Mouse (Mus musculus): Measurements from ENCODE around the gene Slc25a24.
A peak's percentile ranks its signal among the peaks of the same experiment; 100 is the strongest.

Slc25a24 gene

DNA sequence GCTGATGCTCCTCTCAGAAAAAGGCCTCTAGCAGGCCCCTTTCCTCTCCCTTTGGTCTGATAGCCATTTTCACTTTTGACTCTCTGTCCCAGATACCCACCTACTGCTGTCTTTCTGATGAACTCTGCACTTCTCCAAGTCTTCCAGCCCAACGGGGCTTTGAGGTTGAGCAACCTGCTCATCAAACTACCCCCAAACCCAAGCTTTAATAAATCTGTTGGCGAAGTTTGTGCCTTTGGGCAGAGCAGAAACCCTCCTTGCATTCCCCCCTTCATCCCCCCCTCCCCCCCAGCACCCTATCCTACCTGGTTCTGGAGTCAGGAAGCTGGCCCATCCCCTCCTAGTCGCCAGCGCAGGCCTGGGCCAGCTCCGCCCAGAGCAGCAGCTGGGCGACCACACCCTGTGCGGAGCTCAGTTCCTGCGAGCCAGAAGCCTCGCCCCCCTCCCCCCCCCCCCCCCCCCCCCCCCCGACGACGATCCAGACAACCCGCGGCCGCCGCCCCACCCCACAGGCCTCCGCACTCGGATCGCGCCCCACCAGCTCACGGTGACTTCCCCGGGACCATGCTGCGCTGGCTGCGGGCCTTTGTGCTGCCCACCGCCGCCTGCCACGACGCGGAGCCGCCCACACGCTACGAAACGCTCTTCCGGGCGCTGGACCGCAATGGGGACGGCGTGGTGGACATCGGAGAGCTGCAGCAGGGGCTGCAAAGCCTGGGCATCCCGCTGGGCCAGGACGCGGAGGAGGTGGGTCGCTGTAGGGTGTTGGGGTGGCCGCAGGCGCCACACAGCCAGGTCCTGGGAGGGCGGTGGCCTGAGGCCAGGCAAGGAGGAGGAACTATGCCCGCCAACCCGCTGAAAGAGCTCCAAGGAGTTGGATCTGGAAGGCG is at the start of gene Slc25a24:
TSS of gene Slc25a24 (plus strand) at position 509 of the 890 bp plus-strand sequence.
- peak; percentile 49 for DNase-seq (ENCODE audit: low spot score)

- no peak for DNase-seq (ENCODE audit: low spot score)
Observed at GRCm38 (mm10) chr3:109080169-109080568, 42.8 kb upstream of the Slc25a24 start, which contains the start of gene Slc25a54. Gene Slc25a54 (plus strand): TSS chr3:109080469.

- DNase-seq (ENCODE audit: low spot score) = no peak
Observed at GRCm38 (mm10) chr3:109084418-109084817, 38.5 kb upstream of the Slc25a24 start.

DNA sequence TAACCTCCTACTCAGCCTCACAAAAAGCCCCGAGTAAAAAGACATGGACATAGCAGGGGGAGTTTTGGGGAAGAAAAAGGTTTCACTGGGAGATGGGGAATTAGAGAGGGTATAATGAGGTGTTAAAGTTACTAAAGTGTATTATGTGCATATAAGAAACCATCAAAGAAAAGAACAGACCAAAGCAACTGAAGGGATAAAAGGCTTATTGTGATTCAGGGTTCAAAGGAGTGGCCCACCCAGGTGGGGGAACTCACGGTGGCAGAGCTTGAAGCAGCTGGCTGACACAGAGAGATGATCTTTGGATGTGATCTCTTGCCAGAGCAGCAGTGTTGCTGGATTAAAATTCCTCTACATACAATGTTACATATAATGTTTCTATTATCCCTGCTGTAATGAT is 34.5 kb upstream of the Slc25a24 start:
- DNase-seq (ENCODE audit: low spot score) = no peak

DNA sequence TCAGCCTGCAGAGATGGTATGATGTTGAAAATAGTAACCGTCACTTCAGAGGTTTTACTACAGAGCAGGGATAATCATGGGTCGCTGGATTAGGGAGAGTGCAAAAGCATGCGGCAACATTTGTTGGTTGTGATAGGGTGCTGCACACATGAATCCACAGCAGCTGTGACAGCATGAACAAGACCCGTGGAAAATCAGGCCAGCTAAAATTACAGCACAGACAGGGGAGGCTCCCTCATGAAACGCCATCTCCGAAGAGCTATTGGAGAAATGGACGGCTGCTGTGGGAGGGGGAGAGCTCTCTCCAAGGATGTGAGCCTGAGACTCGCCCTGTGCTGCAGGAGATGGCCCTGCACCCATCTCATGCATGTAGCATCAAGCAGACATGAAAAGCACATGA is 18.2 kb upstream of the Slc25a24 start:
- no peak for DNase-seq (ENCODE audit: low spot score)

DNA sequence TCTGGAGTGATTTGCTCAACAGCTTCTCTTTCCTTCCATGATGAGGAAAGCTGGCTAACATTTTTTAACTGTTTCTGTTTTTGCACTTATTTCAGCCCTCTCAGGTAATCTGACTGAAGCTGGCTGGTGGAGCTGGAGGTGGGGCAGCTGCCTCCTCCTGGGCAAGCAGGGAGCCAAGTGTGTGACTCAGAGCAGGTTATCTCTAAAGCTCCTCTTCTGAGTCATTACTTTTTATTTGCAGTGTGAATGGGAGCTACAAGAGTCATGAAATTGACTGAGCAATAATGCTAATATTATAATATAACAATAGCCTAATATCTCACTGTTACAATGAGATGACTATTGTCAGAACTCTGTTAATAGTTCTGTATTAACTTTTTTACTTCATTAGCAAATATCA is 5.8 kb upstream of the Slc25a24 start:
- no peak for DNase-seq (ENCODE audit: low spot score)

DNA sequence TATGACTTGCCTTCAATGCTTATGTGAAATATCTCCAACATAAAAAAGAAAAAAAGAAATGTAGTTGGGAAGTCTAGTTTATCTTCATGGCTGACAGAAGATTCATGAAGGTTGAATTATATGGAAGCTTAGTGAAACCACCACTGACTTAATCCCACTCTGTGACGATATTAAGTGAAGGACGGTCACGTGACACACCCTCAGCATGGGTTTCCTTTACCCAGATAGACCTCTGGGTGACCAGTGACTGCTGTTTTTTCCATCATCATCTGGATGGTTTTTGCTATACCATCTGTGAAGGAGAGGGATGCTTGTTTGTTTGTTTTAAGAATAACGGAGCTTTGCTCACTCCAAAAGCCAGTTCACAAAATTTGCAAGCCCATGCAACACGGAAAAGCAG is 3.4 kb upstream of the Slc25a24 start:
- DNase-seq (ENCODE audit: low spot score) = no peak

DNA sequence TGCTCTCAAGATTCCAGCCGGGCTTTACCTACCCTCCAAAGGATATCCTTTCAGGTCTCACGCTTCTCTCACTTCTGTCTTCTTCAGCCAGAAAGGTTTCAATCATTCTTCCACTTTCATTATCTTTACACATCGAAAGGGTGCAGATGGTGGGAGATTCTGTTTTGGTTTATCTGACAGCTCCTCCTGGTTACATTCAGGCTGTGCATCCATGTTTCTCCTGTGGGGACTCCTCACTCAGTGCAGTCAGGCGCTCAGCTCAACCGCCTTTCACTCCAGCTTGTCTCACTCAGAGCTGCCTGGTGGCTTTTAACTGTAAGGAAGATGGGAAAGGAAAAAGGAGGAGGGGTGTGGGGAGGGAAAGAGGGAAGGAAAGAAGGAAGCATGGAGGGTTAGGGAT is 3.0 kb upstream of the Slc25a24 start:
- DNase-seq (ENCODE audit: low spot score) = no peak

DNA sequence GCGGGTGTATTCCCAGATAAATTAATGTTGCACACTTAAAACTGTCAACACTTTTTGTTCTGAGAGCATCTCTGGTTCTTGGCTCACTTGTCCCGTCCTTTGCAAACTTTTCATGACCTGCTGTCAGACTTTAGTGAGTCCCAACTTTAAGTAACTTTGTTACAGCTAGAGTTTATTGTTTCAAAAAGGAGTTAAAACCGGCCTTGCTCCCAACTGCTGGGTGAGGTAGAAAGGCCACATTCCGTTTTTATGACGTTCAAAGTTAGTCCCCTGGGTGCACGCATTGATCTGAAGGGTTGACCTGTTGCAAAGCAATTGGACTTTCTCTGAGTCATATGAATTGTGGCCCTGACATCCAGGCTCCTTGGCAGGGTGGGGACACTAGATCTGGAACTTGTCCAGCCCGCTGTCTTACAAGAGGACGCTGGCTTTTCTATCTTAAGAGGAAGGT is 607 bp downstream of the Slc25a24 start:
- DNase-seq (ENCODE audit: low spot score) = peak; percentile 49

DNA sequence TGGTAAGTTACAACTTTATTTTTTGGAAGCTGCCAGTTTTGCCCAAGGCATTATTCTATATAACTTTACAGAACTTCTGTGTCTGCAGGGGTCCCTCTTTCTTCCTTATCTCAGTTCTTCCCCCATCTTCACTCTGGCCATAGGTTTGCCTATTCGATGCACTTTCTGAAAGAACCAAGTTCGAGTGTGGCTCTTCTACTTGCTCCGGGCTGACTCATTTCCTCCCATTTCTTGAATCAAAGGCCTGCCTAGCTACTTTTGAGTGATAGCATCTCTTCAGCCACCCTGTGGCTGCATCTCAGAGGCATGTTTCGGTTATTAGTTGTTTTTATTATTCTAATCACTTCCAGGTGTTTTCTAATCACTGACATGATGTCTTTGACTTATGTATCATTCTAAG is 1.1 kb downstream of the Slc25a24 start:
- peak; percentile 7 for DNase-seq (ENCODE audit: low spot score)

- no peak for DNase-seq (ENCODE audit: low spot score)
Observed at GRCm38 (mm10) chr3:109125531-109125930, 2.6 kb downstream of the Slc25a24 start.

DNA sequence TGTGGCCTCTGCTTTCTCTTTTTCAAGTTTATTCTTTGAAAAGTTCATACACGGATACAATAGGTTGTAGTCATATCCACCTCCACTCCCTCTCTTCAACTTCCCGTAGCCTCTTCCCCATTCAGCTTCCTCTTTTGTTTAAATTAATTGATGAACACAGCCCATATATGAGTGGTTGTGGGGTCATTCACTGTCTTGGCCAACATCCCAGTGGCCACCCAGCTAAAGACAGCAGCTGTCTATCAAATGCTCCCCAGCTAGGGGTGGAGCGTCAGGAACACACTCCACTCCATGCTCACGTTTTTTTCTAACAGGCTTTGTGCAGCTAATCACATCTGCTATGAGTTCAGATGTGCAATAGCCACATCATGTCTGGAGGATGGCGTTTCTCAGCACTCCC is 6.8 kb downstream of the Slc25a24 start:
- no peak for DNase-seq (ENCODE audit: low spot score)

- no peak for DNase-seq (ENCODE audit: low spot score)
Observed at GRCm38 (mm10) chr3:109132966-109133365, 10.0 kb downstream of the Slc25a24 start.

DNA sequence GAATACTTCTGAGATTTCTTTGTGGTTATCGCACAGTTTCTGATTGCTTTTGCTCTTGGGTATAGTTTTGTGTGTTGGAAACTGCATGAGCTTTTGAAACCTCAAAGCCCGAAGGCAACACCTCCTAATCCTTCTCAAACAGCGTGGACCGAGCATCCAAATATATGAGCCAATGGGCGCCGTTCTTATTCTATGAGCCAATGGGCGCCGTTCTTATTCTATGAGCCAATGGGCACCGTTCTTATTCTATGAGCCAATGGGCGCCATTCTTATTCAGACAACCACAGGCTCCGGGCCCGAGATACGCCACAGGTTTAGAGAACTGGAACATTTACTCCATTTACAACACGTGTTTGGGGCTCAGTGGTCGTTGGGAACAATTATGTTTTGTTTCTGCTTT is 11.1 kb downstream of the Slc25a24 start:
- no peak for DNase-seq (ENCODE audit: low spot score)

- DNase-seq (ENCODE audit: low spot score) = no peak
Observed at GRCm38 (mm10) chr3:109135352-109135751, 12.4 kb downstream of the Slc25a24 start.

DNA sequence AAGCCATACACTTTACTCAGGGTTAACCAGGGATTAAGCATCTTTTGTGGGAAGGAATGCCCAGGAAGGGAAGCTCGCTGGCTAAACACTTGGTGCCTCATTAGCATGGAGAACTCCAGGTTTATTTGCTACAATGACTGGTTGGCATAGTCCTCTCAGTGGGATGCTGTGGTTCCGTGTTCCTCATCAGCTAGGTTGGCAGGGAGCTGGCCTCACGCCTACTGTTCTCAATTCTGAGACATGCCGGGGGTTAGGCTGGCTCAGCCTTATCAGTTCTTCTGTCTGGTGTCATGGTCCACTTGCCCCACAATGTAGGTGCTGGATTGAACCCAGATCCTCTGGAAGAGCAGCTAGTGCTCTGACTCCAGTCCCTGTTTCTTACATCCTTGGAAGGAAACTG is 29.6 kb downstream of the Slc25a24 start:
- DNase-seq (ENCODE audit: low spot score) = no peak

DNA sequence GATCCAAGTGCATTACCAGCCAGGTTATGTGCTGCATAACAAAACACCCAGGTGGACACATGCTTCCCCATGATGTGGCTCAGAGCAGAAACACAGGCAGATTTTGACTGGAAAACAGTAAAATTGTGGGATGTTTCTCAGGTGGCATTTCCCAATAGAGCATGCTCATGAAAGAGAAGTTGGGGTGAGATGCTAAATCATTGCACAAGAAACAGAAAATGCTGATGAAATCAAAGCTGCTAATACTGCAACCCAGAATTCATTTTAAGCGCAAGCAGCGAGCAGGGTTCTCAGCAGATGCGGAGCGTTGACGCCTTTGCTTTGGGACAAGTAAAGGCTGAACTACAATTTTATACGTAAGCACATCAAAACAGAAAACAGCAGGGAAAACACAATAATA is 30.5 kb downstream of the Slc25a24 start:
- no peak for DNase-seq (ENCODE audit: low spot score)

- no peak for DNase-seq (ENCODE audit: low spot score)
Observed at GRCm38 (mm10) chr3:109155926-109156669, 33.1 kb downstream of the Slc25a24 start.

DNA sequence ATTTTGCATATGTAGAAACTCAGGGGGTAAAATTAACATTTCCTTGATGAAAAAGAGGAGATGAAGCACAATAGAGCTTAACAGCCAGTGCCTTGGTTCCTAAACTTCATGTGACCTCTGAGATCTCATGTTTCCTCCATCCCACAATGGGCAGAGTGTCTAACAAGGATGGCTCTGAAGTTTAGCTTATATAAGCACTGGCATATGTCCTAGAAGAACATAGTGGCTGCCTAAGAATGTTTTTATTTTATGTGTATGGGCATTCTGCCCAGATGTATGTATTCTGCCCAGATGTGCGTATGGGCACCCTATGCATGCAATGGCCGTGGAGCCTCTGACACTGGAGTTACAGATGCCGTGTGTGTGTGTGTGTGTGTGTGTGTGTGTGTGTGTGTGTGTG is 34.5 kb downstream of the Slc25a24 start:
- no peak for DNase-seq (ENCODE audit: low spot score)

DNA sequence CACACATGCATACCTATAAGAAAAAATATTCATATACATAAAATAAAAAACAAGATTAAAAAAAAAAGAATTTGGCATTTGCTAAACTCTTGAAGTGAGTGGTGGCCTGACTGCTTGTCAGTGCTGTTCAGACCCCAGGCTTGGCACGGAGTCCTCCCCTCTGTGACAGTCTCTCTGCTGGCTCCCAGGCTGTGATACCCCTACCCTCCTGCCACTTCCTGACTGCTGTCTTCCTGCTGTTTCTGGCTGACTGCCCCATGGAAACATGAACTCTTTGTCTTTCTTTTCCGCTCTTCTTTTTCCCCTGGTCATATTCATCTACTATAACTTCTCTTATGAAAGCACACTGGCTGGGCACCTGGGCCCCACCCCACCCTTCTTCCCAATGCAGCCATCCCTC is 41.1 kb downstream of the Slc25a24 start:
- DNase-seq (ENCODE audit: low spot score) = no peak

- no peak for DNase-seq (ENCODE audit: low spot score)
Observed at GRCm38 (mm10) chr3:109164644-109165043, 41.7 kb downstream of the Slc25a24 start.

- no peak for DNase-seq (ENCODE audit: low spot score)
Observed at GRCm38 (mm10) chr3:109165214-109165829, 42.4 kb downstream of the Slc25a24 start.

DNA sequence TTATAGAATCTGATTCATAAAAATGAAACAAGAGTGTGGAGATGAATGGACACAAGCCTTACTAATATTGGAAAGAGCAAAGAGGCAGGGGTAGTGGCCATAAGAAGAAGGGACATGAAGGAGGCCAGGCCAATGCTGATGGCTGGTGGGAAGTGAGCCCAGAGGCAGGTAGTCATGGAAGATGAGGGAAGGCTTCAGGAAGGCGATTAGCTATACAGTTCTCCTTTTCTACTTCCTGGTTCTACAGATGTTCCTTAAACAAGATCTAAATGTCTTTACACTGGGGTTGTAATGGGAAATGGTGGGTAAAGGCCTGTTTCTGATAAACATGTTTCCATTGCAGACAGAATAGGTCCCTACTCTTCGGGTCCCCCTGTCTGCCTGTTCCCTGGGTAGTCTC is 46.2 kb downstream of the Slc25a24 start:
- no peak for DNase-seq (ENCODE audit: low spot score)
